Mouse (Mus musculus) right cerebral cortex, postnatal 4 days (tissue): ENCODE measurements around the gene Tmed2.
A peak's percentile ranks its signal among the peaks of the same experiment; 100 is the strongest.
"Not testable (repeated sequence)": the region's sequence is repeated elsewhere in the genome, so short reads cannot be mapped to it uniquely, and the experiment has no call there.

Source experiments
- DNase-seq: peaks from one replicate; pipeline ENCODE4 v3.0.0-alpha.2; 2022

Gene Tmed2

GRCm38 (mm10) chr5:124528791-124529190, 11.7 kb upstream of the Tmed2 start:
- no peak for DNase-seq

DNA sequence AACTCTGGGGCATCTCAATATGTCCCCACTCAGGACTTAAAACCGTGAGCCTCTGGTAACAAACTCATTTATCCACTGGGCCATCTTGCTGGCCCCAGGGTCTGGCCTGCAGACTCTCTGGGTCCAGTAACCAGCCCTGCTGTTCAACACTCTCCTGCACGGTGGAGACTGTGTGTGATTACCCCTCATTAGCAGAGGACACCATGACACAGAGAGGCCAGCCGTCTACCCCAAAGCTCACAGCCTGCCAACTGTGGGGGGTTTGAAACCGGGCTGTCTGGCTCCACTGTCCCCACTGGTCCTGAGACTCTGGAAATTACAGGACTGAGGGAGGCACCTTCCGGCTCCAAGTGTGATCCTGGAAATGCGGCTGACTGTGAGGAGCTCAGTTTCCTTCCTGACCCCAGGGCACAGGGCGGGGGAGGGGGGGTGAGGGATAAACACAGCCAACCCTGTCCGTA, 11.3 kb upstream of the Tmed2 start:
- no peak for DNase-seq

DNA sequence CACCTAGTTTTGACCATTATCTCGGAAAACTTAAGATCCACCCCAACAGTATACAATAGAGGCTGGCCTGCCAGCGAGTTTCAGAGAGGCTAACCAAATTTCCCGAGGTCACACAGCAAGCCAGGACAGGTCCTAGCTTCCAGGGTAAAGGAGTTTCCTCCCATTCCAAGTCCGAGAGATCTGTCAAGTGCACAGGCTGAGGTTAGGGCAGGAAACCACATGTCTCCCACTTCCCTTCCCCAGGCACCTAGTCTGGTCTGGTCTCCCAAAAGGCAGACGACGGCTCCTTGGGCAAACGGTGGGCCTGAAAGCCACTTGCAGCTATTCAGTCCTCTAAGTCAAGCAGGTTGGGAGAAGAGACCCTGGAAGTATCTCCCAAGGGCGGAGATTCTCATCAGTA, 10.8 kb upstream of the Tmed2 start:
- DNase-seq: no peak

- peak; percentile 79 for DNase-seq
Measured at GRCm38 (mm10) chr5:124530655-124531582, 9.6 kb upstream of the Tmed2 start, which contains the start of gene Rilpl1. Gene Rilpl1 (minus strand): TSS chr5:124531391.

- no peak for DNase-seq
Measured at GRCm38 (mm10) chr5:124531583-124531930, 8.9 kb upstream of the Tmed2 start.

GRCm38 (mm10) chr5:124532451-124532850, 8.0 kb upstream of the Tmed2 start:
- no peak for DNase-seq

GRCm38 (mm10) chr5:124535016-124535415, 5.5 kb upstream of the Tmed2 start:
- no peak for DNase-seq

DNA sequence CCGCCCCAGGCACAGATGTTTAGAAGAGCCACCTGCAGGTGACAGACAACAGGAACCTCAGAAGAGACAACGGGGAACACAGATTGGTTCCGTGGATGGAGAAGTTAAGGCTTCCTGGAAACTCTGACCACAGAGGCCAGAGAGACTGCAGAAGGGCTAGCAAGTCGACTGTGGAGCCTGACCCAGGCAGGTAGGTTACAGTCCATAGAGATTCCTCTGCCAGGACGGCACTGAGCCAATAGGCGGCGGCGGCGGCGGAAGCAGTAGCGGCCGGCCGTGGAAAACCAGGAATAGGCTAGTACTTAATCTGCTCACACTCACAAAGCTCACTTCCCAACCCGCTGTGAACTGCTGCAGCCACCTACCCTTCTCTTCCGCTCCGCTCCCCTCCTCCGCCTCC, 3.7 kb upstream of the Tmed2 start:
- DNase-seq: no peak

GRCm38 (mm10) chr5:124538813-124539792, 1.4 kb upstream of the Tmed2 start:
- no peak for DNase-seq

DNA sequence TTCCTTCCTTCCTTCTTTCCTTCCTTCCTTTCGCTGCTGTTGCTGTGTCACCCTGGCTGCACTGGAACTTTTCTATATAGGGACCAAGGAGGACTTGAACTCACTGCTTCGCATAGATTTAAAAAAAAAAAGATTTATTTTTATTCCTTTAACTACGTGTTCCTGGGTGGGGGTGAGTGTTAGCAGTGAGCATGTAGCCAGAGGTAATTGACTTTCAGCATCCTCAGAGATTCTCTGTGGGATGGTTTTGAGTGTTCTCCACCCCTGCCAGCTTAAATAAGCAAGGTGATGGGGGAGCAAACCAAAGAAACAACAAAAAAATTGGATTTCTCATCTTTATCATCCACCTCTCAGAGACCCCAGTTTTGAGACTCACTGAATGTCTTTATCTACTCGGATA, 590 bp upstream of the Tmed2 start:
- DNase-seq: no peak

- peak; percentile 43 for DNase-seq
Measured at GRCm38 (mm10) chr5:124540905-124541601, 558 bp downstream of the Tmed2 start.

- DNase-seq: no peak
Measured at GRCm38 (mm10) chr5:124541602-124541973, 1.1 kb downstream of the Tmed2 start.

DNA sequence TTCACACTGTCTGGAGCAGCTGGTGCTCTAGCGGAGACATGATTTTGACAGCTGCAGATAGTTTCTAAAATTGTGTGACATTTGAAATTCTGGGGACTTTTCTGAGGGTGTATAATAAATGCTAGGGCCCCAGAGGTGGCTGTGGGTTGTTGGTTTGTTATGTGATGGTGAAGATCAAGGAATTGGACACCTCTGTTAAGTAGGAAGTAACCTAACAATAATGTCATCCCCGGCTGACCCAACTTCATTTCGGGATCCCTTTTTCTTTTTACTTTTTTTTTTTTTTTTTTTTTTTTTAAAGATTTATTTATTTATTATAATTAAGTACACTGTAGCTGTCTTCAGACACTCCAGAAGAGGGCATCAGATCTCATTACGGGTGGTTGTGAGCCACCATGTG, 10.2 kb downstream of the Tmed2 start:
- DNase-seq: not testable (repeated sequence)

- not testable (repeated sequence) for DNase-seq
Measured at GRCm38 (mm10) chr5:124551349-124552093, 11.0 kb downstream of the Tmed2 start.

- no peak for DNase-seq
Measured at GRCm38 (mm10) chr5:124552094-124552472, 11.6 kb downstream of the Tmed2 start.

GRCm38 (mm10) chr5:124552558-124553307, 12.2 kb downstream of the Tmed2 start, which contains the start of gene Ddx55:
Gene Ddx55 (plus strand): TSS chr5:124552864.
- peak; percentile 87 for DNase-seq

- DNase-seq: no peak
Measured at GRCm38 (mm10) chr5:124553607-124554006, 13.1 kb downstream of the Tmed2 start.

DNA sequence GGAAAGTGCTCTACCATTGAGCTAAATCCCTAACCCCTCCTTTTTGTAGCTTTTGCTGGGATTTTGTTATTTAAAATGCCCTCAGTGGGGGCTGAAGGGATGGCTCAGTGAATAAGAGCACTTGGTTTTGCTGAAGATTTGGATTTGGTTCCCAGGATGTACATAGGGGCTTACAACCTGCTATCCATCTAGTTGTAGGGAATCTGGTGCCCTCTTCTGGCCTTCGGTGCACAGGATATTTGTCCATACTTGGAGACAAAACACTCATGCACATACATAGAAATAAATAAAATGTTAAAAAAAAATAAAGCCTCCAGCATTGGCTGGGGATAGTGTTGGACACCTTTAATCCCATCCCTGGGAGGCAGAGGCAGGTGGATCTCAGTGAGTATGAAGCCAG, 14.7 kb downstream of the Tmed2 start:
- DNase-seq: no peak

DNA sequence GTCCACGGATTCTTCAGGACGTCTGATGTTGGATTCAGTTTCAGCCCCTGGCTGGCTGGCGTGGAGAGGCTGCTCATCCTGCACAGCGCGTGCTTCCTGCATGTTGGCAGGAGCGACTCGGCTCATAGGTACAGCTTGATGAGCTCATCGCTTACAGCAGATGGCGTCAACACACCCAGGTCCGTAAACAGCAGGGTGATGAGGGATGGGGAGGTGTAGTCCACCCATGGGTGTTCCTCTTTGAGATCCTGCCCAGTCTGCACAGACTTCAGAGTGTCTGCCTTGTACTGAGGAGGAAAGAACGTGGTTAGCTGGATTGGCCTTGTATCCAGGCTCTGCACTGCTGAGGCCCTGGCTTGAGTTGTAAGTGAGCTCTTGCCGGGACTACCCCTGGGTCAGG, 30.6 kb downstream of the Tmed2 start:
- no peak for DNase-seq

DNA sequence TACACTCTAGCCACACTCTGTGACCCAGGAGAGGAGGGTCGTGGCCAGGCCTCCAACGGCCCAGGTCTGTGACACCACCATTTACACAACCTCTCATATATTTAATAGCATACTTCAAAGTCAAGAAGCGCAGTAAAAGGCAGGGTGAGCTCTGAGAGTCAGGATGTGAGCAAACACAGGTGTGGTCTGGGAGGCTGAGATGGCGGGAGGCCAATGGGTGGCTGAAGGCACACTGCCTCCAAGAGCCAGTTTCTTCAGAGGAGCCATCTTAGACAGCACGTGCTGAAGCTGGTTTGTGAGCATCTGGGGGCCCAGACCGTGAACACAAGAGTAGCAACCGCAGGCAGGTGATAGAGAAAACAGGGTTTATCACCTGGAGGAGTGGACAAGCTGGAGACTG, 35.0 kb downstream of the Tmed2 start:
- DNase-seq: no peak

DNA sequence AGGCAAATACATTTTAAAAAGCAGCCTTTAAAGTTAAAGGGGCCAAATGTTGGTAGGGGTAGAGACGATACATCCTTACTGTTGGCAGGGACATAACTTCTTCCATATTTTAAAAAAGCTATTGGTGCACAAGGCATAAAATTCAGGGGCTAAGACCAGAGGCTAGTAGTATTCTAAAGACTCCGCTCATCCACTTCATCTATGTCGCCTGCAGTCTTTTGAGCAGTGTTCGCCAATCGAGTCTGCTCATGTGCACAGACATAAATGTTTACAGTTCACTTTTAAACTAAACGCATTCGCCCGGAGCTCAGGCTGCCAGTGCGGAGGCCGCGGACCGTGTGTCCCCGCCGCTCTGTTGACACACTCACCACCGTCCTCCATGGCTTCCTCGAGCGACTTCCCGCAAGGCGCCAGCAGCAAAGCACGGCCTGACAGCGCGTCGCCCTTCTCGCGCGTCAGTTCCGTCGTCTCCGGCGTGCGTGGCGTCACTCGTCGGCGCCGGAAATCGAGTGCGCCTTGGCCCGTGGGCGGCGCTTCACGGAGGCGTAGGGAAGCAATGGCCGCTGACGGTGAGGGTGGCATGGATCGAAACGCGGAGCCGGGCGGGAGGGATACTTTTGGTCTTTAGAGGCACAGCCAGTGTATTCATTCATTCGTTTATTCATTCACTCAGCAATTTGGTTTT, 38.3 kb downstream of the Tmed2 start, which contains the start of the genes Eif2b1 and Gtf2h3:
Eif2b1 (minus strand) TSS at position 499 of the 685 bp plus-strand sequence.
Gtf2h3 (plus strand) TSS at position 508 of the 685 bp plus-strand sequence.
- DNase-seq: peak; percentile 94
